Mouse (Mus musculus): ENCODE measurements around the gene Atf5. TPM values are rescaled to one million over a fixed set of nuclear protein-coding genes. Genes with fewer than 3 reads are reported as not detected.
A peak's percentile ranks its signal among the peaks of the same experiment; 100 is the strongest.

Gene Atf5
- polyA plus RNA-seq (2014; fragmentation: Nextera tagmentation; extraction: Ambion mirVana): 3.1 TPM in 2 replicates

DNA sequence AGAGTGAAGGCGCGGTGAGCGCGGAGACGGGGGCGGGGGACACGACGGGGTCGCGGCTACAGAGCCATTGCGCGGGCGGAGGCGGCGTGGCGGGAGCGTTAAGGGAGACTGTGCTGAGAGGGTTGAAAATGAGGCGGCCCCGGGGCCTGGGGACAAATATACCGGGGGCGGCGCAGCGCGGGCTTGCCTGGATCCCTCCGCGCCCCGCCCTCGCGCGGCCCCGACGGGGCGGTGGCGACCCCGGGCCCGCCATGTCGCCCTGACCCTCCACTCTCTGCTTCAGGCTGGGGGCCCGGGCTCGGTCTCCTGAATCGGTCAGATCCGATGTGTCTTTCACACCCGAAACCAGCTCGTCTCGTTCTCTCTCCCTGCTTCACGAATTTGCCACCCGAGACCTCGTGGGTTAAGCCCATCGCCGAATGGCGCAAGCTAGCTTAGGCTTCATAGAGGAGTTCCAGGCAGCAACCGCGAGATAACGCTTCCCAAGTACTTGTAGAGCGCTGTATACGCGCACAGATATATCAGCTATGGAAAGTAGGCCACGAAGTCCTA, at the start of gene Atf5:
Atf5 (minus strand) TSS at position 189 of the 552 bp plus-strand sequence.
- DNase-seq (peak; percentile 81), ATAC-seq (ENCODE audit: insufficient read depth) (peak; percentile 42)
- H3K9ac ChIP-seq: peak within 1 kb of the TSS; percentile 98
- peaks cover 14% of the 10 kb centered on the region for H3K4me1 ChIP-seq (ENCODE audit: insufficient read depth)
- no peak for TF ChIP-seq CTCF (IDR thresholded peaks at IDR 0.05; ENCODE audit: low read depth)
- H3K27ac ChIP-seq (ENCODE audit: low read depth): peak within 1 kb of the TSS; percentile 99
- H3K4me2 ChIP-seq: peak within 1 kb of the TSS; percentile 89
- H3K4me3 ChIP-seq (ENCODE audit: low read depth, low read length): peak within 1 kb of the TSS; percentile 88
- peaks cover 38% of the 10 kb centered on the region for H3K36me3 ChIP-seq (ENCODE audit: insufficient read depth)
- H3K27me3 ChIP-seq (ENCODE audit: insufficient read depth, low read length): no peaks in the 10 kb centered on the region
- WGBS: under 1% methylated on average over 53 of the region's 57 CpGs
- H3K9me3 ChIP-seq (ENCODE audit: low read depth, low read length): no peaks in the 10 kb centered on the region

DNA sequence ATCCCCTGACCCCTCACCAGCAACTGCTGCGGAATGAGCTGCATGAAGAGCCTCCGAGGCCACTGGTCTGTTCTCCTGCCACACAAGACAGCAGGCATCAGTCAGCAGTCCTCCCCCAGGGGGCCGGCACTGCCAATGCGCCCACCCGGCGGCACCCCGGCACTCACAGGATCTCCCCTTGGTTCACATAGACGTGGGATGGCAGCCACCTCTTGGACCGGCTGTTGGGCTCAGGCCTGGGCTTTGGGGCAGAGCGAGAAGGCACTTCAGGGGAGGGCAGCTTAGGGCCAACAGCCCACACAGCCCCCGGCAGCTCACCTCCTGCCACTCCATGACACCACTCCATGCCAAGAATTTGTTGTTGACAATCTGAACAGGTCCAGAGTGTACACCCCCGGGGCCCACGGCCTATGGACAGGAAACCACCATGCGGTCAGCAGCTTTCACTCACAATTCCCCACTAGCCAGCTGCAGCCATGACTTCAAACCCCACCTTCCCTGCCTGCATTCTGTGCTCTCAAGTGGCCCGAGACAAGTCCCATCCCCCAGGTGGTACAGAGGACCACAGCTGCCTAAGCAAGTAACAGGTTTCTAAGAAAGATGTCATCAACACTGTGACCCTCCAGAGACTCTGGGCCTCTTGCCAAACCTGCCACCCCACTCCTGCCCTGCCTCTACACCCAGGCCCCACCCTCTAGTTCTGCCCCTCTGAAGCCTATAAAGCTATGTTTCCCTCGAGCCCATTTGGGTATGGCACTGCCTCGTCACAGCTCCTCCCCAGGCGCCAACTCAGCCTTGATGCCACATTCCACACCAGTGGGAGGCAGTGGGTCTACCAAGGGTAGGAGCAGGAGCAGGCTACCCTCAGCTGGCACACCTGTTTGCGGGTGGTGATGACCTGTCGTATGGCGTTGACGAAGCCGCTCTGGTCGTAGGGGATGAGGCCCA, 48.4 kb upstream of the Atf5 start:
- H3K27ac ChIP-seq (ENCODE audit: low read depth): peak overlapping the region; percentile 78; the same call in 1 of the 2 replicates
- TF ChIP-seq CTCF (IDR thresholded peaks at IDR 0.05; ENCODE audit: low read depth): no peak
- peaks cover 24% of the 10 kb centered on the region for H3K4me1 ChIP-seq (ENCODE audit: insufficient read depth)
- no peak overlapping the region for H3K4me3 ChIP-seq (ENCODE audit: low read depth, low read length)
- DNase-seq (no peak), ATAC-seq (ENCODE audit: insufficient read depth) (no peak)
- H3K9me3 ChIP-seq (ENCODE audit: low read depth, low read length): no peaks in the 10 kb centered on the region
- peak overlapping the region; percentile 68; the same call in 1 of the 2 replicates for H3K4me2 ChIP-seq
- H3K27me3 ChIP-seq (ENCODE audit: insufficient read depth, low read length): no peaks in the 10 kb centered on the region
- no peak overlapping the region for H3K9ac ChIP-seq
- peaks cover 53% of the 10 kb centered on the region for H3K36me3 ChIP-seq (ENCODE audit: insufficient read depth)
- WGBS: 75% methylated on average over 24 of the region's 24 CpGs

DNA sequence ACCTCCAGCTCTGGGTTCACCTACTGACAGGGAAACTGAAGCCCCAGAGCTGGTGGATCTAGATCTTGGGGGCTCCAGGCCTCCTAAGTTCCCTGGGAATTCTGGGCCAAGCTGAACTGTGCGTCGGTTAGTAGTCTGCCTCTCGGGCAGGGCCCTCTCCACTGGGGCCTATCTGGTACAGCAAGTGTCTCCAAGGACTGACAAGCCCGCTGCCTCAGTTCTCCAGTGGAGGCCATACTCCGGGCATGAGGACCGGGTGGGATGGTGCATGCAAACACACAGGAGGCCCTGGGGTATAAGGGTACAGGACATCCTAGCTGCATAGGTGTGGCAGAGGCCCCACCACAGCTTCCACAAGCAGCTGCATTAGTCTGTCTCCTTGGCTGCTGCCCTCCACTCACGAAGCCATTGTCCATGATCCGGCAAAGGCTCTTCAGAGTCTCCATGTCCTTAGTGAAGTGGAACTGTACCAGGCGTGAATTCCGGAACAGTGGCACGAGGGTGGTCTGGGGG, 47.6 kb upstream of the Atf5 start:
- no peak overlapping the region for H3K4me2 ChIP-seq
- DNase-seq (no peak), ATAC-seq (ENCODE audit: insufficient read depth) (no peak)
- H3K36me3 ChIP-seq (ENCODE audit: insufficient read depth): peaks cover 56% of the 10 kb centered on the region
- no peaks in the 10 kb centered on the region for H3K27me3 ChIP-seq (ENCODE audit: insufficient read depth, low read length)
- no peaks in the 10 kb centered on the region for H3K9me3 ChIP-seq (ENCODE audit: low read depth, low read length)
- 87% methylated on average over 11 of the region's 11 CpGs for WGBS
- no peak for TF ChIP-seq CTCF (IDR thresholded peaks at IDR 0.05; ENCODE audit: low read depth)
- H3K9ac ChIP-seq: no peak overlapping the region
- peaks cover 24% of the 10 kb centered on the region for H3K4me1 ChIP-seq (ENCODE audit: insufficient read depth)
- no peak overlapping the region for H3K27ac ChIP-seq (ENCODE audit: low read depth)
- H3K4me3 ChIP-seq (ENCODE audit: low read depth, low read length): no peak overlapping the region

DNA sequence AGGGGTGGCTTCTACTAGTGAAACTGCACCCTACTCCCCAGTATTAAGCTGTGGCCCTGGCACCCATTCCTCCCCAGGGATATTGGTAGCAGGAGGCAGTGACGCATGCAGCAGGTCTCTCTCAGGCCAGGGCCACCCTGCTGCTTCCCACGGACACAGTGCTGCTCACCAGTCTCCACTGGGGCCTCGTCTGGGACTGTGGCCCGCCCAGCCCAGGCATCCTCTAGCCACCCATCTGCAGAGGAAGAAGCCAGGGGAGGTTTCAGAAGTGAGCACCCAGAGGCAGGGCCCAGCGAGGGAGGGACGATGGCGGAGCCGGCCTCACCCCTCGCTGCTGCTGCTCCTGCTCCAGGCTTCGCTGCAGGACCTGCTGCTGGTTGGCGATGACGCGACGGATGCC, 46.8 kb upstream of the Atf5 start:
- no peaks in the 10 kb centered on the region for H3K9me3 ChIP-seq (ENCODE audit: low read depth, low read length)
- DNase-seq (no peak), ATAC-seq (ENCODE audit: insufficient read depth) (no peak)
- H3K4me3 ChIP-seq (ENCODE audit: low read depth, low read length): no peak overlapping the region
- H3K4me2 ChIP-seq: no peak overlapping the region
- no peak overlapping the region for H3K27ac ChIP-seq (ENCODE audit: low read depth)
- H3K27me3 ChIP-seq (ENCODE audit: insufficient read depth, low read length): no peaks in the 10 kb centered on the region
- peaks cover 56% of the 10 kb centered on the region for H3K36me3 ChIP-seq (ENCODE audit: insufficient read depth)
- no peak for TF ChIP-seq CTCF (IDR thresholded peaks at IDR 0.05; ENCODE audit: low read depth)
- no peak overlapping the region for H3K9ac ChIP-seq
- H3K4me1 ChIP-seq (ENCODE audit: insufficient read depth): peaks cover 23% of the 10 kb centered on the region
- WGBS: 78% methylated on average over 14 of the region's 14 CpGs

DNA sequence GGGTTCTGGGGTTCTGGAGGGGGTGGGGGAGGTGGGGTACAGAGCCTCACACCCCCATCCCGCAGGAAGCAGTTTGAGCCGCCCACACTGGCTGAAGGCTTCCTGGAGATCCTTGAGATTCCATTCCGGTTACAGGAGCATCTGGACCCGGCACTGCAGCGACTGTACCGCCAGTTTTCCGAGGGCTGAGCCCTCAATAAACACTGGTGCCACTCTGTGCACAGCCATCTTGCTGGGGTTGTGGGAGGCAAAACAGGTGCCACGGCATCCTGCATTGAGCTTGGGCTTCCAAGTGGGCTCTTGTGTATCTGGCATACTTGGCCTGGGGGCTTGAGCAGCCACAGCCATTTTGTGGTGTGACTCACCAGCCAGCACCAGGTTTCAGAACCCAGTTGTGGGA, 46.0 kb upstream of the Atf5 start:
- DNase-seq (no peak), ATAC-seq (ENCODE audit: insufficient read depth) (no peak)
- no peak for TF ChIP-seq CTCF (IDR thresholded peaks at IDR 0.05; ENCODE audit: low read depth)
- WGBS: 65% methylated on average over 8 of the region's 8 CpGs
- Histone ChIP-seq H3K4me3 (ENCODE audit: low read depth, low read length) (no peak overlapping the region), H3K9me3 (ENCODE audit: low read depth, low read length) (no peaks in the 10 kb centered on the region), H3K4me1 (ENCODE audit: insufficient read depth) (peaks cover 17% of the 10 kb centered on the region), H3K36me3 (ENCODE audit: insufficient read depth) (peaks cover 56% of the 10 kb centered on the region), H3K4me2 (no peak overlapping the region), H3K27me3 (ENCODE audit: insufficient read depth, low read length) (no peaks in the 10 kb centered on the region), H3K9ac (no peak overlapping the region), H3K27ac (ENCODE audit: low read depth) (no peak overlapping the region; the same call in 1 of the 2 replicates)

DNA sequence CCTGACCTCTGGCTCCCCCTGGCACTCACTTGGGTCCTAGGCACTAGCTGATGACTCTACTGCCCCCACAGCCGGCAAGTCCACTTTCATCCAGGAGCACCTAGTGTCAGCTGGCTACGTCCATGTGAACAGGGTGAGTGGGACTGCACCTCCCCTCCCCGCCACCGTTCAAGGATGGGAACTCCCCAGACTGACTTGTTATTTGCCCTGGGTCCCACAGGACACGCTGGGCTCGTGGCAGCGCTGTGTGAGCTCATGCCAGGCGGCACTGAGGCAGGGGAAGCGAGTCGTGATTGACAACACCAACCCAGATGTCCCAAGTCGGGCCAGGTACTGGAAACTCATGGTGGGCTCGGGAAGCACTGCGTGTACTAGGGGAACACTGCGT, 45.0 kb upstream of the Atf5 start:
- WGBS: 72% methylated on average over 14 of the region's 14 CpGs
- H3K36me3 ChIP-seq (ENCODE audit: insufficient read depth): peaks cover 54% of the 10 kb centered on the region
- peaks cover 9% of the 10 kb centered on the region for H3K4me1 ChIP-seq (ENCODE audit: insufficient read depth)
- no peak overlapping the region for H3K4me2 ChIP-seq
- H3K27me3 ChIP-seq (ENCODE audit: insufficient read depth, low read length): no peaks in the 10 kb centered on the region
- no peak overlapping the region for H3K9ac ChIP-seq
- TF ChIP-seq CTCF (IDR thresholded peaks at IDR 0.05; ENCODE audit: low read depth): no peak
- ATAC-seq (ENCODE audit: insufficient read depth): no peak
- DNase-seq: no peak
- H3K27ac ChIP-seq (ENCODE audit: low read depth): peak overlapping the region; percentile 67; the same call in 1 of the 2 replicates
- no peak overlapping the region for H3K4me3 ChIP-seq (ENCODE audit: low read depth, low read length)
- no peaks in the 10 kb centered on the region for H3K9me3 ChIP-seq (ENCODE audit: low read depth, low read length)
